Mouse (Mus musculus): ENCODE data around the gene Ypel2.

- TF ChIP-seq CTCF (IDR thresholded peaks at IDR 0.05; ENCODE audit: control insufficient read depth, insufficient read depth, low read length) (no peak), POLR2A (IDR thresholded peaks at IDR 0.05; ENCODE audit: borderline replicate concordance, control insufficient read depth, low read depth, low read length) (no peak)
Measured at GRCm38 (mm10) chr11:87025351-87025750, 31.8 kb upstream of the Ypel2 start.
